Mouse (Mus musculus) induced T-regulatory cell, adult 2 months (primary cell): ENCODE measurements around the gene Scrn1.

ENCODE experiments used
- DNase-seq: peaks from one replicate; pipeline ENCODE4 v3.0.0-alpha.2; 2012; ENCODE audit warnings: low read depth

The Scrn1 gene

GRCm38 (mm10) chr6:54565665-54566545 lies at the start of gene Scrn1:
Scrn1 (minus strand) TSS chr6:54566489.
- peak; percentile 3 for DNase-seq

- no peak for DNase-seq
Measured at GRCm38 (mm10) chr6:54606241-54606640, 40.0 kb upstream of the Scrn1 start.

GRCm38 (mm10) chr6:54604001-54604715 lies 37.9 kb upstream of the Scrn1 start:
- DNase-seq, result no peak

GRCm38 (mm10) chr6:54602891-54603290 lies 36.6 kb upstream of the Scrn1 start:
- no peak for DNase-seq

- no peak for DNase-seq
Measured at GRCm38 (mm10) chr6:54600681-54601347, 34.5 kb upstream of the Scrn1 start.

- DNase-seq, result no peak
Measured at GRCm38 (mm10) chr6:54597711-54598110, 31.4 kb upstream of the Scrn1 start.

GRCm38 (mm10) chr6:54597208-54597607 lies 30.9 kb upstream of the Scrn1 start, which contains the start of gene Fkbp14:
Fkbp14 (minus strand) TSS chr6:54597308.
- no peak for DNase-seq

GRCm38 (mm10) chr6:54595330-54595878 lies 29.1 kb upstream of the Scrn1 start:
- DNase-seq, result no peak

- DNase-seq, result peak; percentile 76
Measured at GRCm38 (mm10) chr6:54594469-54595329, 28.4 kb upstream of the Scrn1 start, which contains the start of gene Plekha8. Plekha8 (plus strand) TSS chr6:54595111.

GRCm38 (mm10) chr6:54593766-54594468 lies 27.6 kb upstream of the Scrn1 start:
- DNase-seq, result no peak

GRCm38 (mm10) chr6:54592938-54593535 lies 26.7 kb upstream of the Scrn1 start:
- DNase-seq, result peak; percentile 69

- no peak for DNase-seq
Measured at GRCm38 (mm10) chr6:54591778-54592177, 25.5 kb upstream of the Scrn1 start.

GRCm38 (mm10) chr6:54590691-54591090 lies 24.4 kb upstream of the Scrn1 start:
- no peak for DNase-seq

GRCm38 (mm10) chr6:54588212-54588611 lies 21.9 kb upstream of the Scrn1 start:
- DNase-seq, result no peak

GRCm38 (mm10) chr6:54587683-54588082 lies 21.4 kb upstream of the Scrn1 start:
- no peak for DNase-seq

GRCm38 (mm10) chr6:54586911-54587310 lies 20.6 kb upstream of the Scrn1 start:
- no peak for DNase-seq

GRCm38 (mm10) chr6:54586175-54586574 lies 19.9 kb upstream of the Scrn1 start:
- peak; percentile 71 for DNase-seq

- no peak for DNase-seq
Measured at GRCm38 (mm10) chr6:54573218-54573955, 7.1 kb upstream of the Scrn1 start.

- DNase-seq, result no peak
Measured at GRCm38 (mm10) chr6:54569776-54570175, 3.5 kb upstream of the Scrn1 start.
